Mouse (Mus musculus) splenic B cell, adult 2 months (primary cell): ENCODE measurements around the gene Cacna1s.

ENCODE experiments used
- DNase-seq: peaks from one replicate; pipeline ENCODE4 v3.0.0-alpha.2; 2011; ENCODE audit warnings: low read depth, low spot score
- H3K27me3 ChIP-seq: 2 replicates; pipeline ENCODE4 v1.6.1; 2012; ENCODE audit warnings: mild to moderate bottlenecking, low read length, moderate library complexity, mixed read lengths; ENCODE audit not compliant: control insufficient read depth, poor library complexity, insufficient read depth, severe bottlenecking
- H3K36me3 ChIP-seq: 2 replicates; pipeline ENCODE4 v1.6.1; 2012; ENCODE audit warnings: mild to moderate bottlenecking, low read length, moderate library complexity, mixed read lengths; ENCODE audit not compliant: control insufficient read depth, poor library complexity, insufficient read depth, severe bottlenecking

Cacna1s gene

DNA sequence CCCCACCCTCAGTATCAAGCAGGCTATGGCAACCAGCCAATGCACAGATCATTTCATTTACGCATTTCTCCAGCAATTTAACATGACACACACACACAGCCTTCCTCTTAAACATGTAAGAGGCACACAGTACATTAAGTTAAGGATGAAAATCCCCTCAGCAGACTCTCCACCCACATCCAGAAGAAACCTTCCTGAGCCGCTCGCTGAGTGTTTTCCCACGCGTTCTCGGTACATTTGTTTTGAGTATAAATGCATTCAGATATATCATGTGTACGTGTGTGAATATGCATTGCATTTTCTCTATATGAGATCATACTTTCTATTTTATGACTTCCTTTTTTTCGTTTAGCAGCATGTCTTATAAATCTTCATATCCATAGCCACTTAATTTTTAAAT is 98.8 kb downstream of the Cacna1s start:
- H3K36me3 ChIP-seq = peaks cover 48% of the 10 kb centered on the region
- DNase-seq = no peak
- H3K27me3 ChIP-seq = no peaks in the 10 kb centered on the region

DNA sequence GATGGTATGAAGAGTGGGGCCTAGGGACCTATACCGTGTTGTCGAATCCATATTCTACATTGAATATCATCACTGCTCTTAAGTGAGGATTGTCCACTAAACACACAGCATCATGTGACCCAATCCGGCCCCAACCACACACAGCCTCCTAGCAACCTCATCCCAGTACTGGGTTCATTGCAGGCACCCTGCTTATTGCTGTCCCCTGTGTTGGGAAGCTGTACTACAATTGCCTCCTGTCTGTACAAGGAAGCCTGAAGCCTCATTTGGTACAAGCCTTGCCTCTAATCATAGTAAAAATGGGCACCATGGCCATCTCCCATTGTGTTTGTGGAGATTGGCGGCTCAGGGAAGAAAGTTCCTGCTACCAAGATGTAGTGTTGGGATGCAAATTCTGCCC is 103.8 kb downstream of the Cacna1s start:
- Histone ChIP-seq H3K36me3 (peaks cover 38% of the 10 kb centered on the region), H3K27me3 (no peaks in the 10 kb centered on the region)
- no peak for DNase-seq

- H3K27me3 ChIP-seq = no peaks in the 10 kb centered on the region
- peaks cover 38% of the 10 kb centered on the region for H3K36me3 ChIP-seq
- no peak for DNase-seq
These were observed 104.4 kb downstream of the Cacna1s start for GRCm38 (mm10) chr1:136156951-136157350.

GRCm38 (mm10) chr1:136159830-136160229 is 107.3 kb downstream of the Cacna1s start:
- Histone ChIP-seq H3K36me3 (peaks cover 29% of the 10 kb centered on the region), H3K27me3 (no peaks in the 10 kb centered on the region)
- no peak for DNase-seq

- DNase-seq = no peak
- no peaks in the 10 kb centered on the region for H3K27me3 ChIP-seq
- H3K36me3 ChIP-seq = peaks cover 30% of the 10 kb centered on the region
These were observed 107.7 kb downstream of the Cacna1s start for GRCm38 (mm10) chr1:136160297-136160696.

GRCm38 (mm10) chr1:136160930-136161329 is 108.4 kb downstream of the Cacna1s start:
- H3K27me3 ChIP-seq = no peaks in the 10 kb centered on the region
- DNase-seq = no peak
- peaks cover 30% of the 10 kb centered on the region for H3K36me3 ChIP-seq

DNA sequence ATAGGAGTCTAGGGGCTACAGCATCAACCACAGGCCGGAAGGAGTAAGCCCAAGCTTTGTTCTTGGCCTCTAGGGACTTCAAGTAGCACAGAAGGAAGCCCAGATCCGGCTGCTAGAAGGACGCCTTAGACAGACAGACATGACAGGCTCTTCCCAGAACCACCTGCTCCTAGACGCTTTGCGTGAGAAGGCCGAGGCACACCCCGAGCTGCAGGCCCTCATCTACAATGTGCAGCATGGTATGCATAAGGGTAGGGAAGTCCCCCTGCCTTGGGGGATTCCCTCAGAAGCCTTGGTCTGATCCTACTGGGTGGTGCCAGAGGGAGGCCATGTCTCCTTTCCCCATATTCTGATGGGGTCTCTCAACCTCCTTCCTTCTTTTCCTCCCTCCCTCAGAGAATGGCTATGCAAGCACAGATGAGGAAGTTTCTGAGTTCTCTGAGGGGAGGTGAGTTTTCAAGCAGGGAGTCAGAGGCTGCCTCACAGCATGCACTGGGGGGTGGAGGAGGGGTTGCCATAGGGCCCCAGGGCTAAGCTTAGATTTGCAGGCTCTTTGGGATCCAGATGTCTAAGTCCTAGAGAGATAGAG is 108.9 kb downstream of the Cacna1s start:
- no peak for DNase-seq
- Histone ChIP-seq H3K36me3 (peaks cover 27% of the 10 kb centered on the region), H3K27me3 (no peaks in the 10 kb centered on the region)

DNA sequence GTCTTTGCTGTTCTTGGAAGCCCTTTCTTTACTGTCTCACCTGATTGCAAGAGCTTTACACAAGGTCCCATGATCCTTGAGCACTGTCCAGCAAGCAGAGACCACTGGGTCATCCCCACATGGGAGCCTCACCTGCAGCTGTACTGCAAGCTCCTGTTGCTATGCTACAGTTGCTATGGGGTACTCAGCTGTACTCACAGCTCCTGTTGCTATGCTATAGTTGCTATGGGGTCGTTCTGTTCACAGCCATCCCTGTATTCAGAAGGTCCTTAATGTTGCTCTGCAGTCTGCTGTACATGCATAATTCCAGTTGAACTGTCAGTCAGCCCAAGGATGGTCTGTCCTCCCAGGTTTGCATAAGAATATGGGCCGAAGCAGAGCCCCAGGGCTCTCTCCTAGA is 112.9 kb downstream of the Cacna1s start:
- no peaks in the 10 kb centered on the region for H3K27me3 ChIP-seq
- DNase-seq = no peak
- H3K36me3 ChIP-seq = peaks cover 25% of the 10 kb centered on the region

GRCm38 (mm10) chr1:136167657-136168056 is 115.1 kb downstream of the Cacna1s start:
- DNase-seq = peak; percentile 20
- peaks cover 25% of the 10 kb centered on the region for H3K36me3 ChIP-seq

More at GRCm38 (mm10) chr1:136167657-136168056, 115.1 kb downstream of the Cacna1s start:
- H3K27me3 ChIP-seq = no peaks in the 10 kb centered on the region
